Mouse (Mus musculus): ENCODE measurements around the gene Zfyve28.

DNA sequence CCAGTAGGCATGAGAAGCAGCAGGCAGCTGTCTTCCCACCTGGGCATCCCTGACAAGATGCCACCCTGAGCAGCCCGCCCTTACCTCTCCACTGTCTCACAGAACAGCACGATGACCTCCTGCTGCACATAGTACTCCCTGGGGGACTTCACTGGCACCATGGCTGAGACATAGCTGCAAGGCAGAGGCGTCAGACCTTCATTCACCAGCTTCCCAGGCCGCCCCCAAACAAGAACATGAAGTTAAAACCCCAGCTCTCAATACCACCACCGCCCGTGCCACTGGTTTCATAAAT lies 55.1 kb downstream of the Zfyve28 start:
- TF ChIP-seq CTCF (IDR thresholded peaks at IDR 0.05; ENCODE audit: low read depth, low read length), result no peak
- no peak for TF ChIP-seq EP300 (IDR thresholded peaks at IDR 0.05; ENCODE audit: insufficient read depth, low read depth, low read length)
